Mouse (Mus musculus): ENCODE measurements around the gene Acer3. TPM values are rescaled to one million over a fixed set of nuclear protein-coding genes. Genes with fewer than 3 reads are reported as not detected.
A peak's percentile ranks its signal among the peaks of the same experiment; 100 is the strongest.

The Acer3 gene
- total RNA-seq (2014; rRNA removed) (12.1 TPM in 2 replicates), polyA plus RNA-seq (2015; fragmentation: Nextera tagmentation; extraction: Ambion mirVana) (7.9 and 14.1 TPM in 2 replicates)

GRCm38 (mm10) chr7:98321083-98321482 is at the start of gene Acer3:
Acer3 (minus strand) TSS chr7:98321208.
- no peak for TF ChIP-seq CTCF (IDR thresholded peaks at IDR 0.05; ENCODE audit: low read depth)
- Histone ChIP-seq H3K36me3 (ENCODE audit: insufficient read depth) (no peaks in the 10 kb centered on the region), H3K9me3 (ENCODE audit: low read length) (no peaks in the 10 kb centered on the region), H3K4me2 (ENCODE audit: low read depth) (no peak within 1 kb of the TSS), H3K9ac (no peak within 1 kb of the TSS), H3K27me3 (ENCODE audit: insufficient read depth, low read length) (no peaks in the 10 kb centered on the region), H3K4me3 (ENCODE audit: low read depth, low read length) (no peak within 1 kb of the TSS), H3K27ac (ENCODE audit: low read depth, low read length) (no peak within 1 kb of the TSS), H3K4me1 (ENCODE audit: insufficient read depth) (0 out of 2 replicates have a peak, but pooled peaks cover 5% of the 10 kb centered on the region)
- DNase-seq: no peak
- WGBS: 93% methylated on average over 2 of the region's 2 CpGs
- no peak for ATAC-seq

GRCm38 (mm10) chr7:98369762-98370369 is 48.9 kb upstream of the Acer3 start:
- WGBS: 42% methylated on average over 10 of the region's 10 CpGs
- DNase-seq (no peak), ATAC-seq (no peak)
- Histone ChIP-seq H3K27me3 (ENCODE audit: insufficient read depth, low read length) (no peaks in the 10 kb centered on the region), H3K27ac (ENCODE audit: low read depth, low read length) (no peak overlapping the region), H3K4me2 (ENCODE audit: low read depth) (no peak overlapping the region), H3K9ac (no peak overlapping the region), H3K9me3 (ENCODE audit: low read length) (no peaks in the 10 kb centered on the region), H3K4me3 (ENCODE audit: low read depth, low read length) (no peak overlapping the region), H3K4me1 (ENCODE audit: insufficient read depth) (no peaks in the 10 kb centered on the region), H3K36me3 (ENCODE audit: insufficient read depth) (no peaks in the 10 kb centered on the region)
- TF ChIP-seq CTCF (IDR thresholded peaks at IDR 0.05; ENCODE audit: low read depth): no peak

- Histone ChIP-seq H3K4me2 (ENCODE audit: low read depth) (peak overlapping the region; percentile 91), H3K9ac (no peak overlapping the region), H3K4me3 (ENCODE audit: low read depth, low read length) (peak overlapping the region; percentile 81), H3K4me1 (ENCODE audit: insufficient read depth) (0 out of 2 replicates have a peak, but pooled peaks cover 7% of the 10 kb centered on the region), H3K9me3 (ENCODE audit: low read length) (no peaks in the 10 kb centered on the region), H3K27me3 (ENCODE audit: insufficient read depth, low read length) (no peaks in the 10 kb centered on the region), H3K27ac (ENCODE audit: low read depth, low read length) (0 out of 2 replicates have a peak overlapping the region, but pooled peaks have one; percentile 29), H3K36me3 (ENCODE audit: insufficient read depth) (no peaks in the 10 kb centered on the region)
- DNase-seq: peak; percentile 57
- no peak for TF ChIP-seq CTCF (IDR thresholded peaks at IDR 0.05; ENCODE audit: low read depth)
- WGBS: 20% methylated on average over 2 of the region's 2 CpGs
- peak; percentile 7 for ATAC-seq
Measured at GRCm38 (mm10) chr7:98361662-98362061, 40.7 kb upstream of the Acer3 start.

GRCm38 (mm10) chr7:98361063-98361652 is 40.1 kb upstream of the Acer3 start, which contains the start of gene Tsku:
Tsku (minus strand) TSS chr7:98361328.
- peak within 1 kb of the TSS; percentile 89 for H3K9ac ChIP-seq
- no peaks in the 10 kb centered on the region for H3K27me3 ChIP-seq (ENCODE audit: insufficient read depth, low read length)
- no peak; the same call in 1 of the 2 replicates for TF ChIP-seq CTCF (IDR thresholded peaks at IDR 0.05; ENCODE audit: low read depth)
- peak within 1 kb of the TSS; percentile 91 for H3K4me2 ChIP-seq (ENCODE audit: low read depth)
- H3K4me1 ChIP-seq (ENCODE audit: insufficient read depth): 0 out of 2 replicates have a peak, but pooled peaks cover 7% of the 10 kb centered on the region
- peak; percentile 95 for DNase-seq
- ATAC-seq: peak; percentile 94
- H3K27ac ChIP-seq (ENCODE audit: low read depth, low read length): peak within 1 kb of the TSS; percentile 85
- H3K9me3 ChIP-seq (ENCODE audit: low read length): no peaks in the 10 kb centered on the region
- peak within 1 kb of the TSS; percentile 81 for H3K4me3 ChIP-seq (ENCODE audit: low read depth, low read length)
- no peaks in the 10 kb centered on the region for H3K36me3 ChIP-seq (ENCODE audit: insufficient read depth)
- WGBS: 4% methylated on average over 52 of the region's 52 CpGs

DNA sequence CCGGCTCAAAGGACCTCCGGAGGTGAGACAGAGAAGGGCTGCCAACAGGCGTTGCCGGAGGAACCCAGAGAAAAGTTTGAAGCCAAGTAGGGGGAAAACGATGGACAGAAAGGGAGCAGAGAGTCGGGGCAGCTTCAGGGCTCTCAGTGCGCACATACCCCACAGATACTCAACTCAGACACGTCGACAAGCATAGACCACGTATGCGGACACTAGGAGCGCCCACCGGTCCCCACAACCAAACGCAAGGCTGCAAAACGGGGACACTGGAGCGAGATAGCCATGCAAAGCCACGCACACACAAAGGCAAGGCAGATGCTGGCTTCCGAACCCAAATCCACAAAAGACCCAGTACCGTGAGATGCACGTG is 39.6 kb upstream of the Acer3 start:
- DNase-seq: no peak
- Histone ChIP-seq H3K27ac (ENCODE audit: low read depth, low read length) (peak overlapping the region; percentile 85), H3K36me3 (ENCODE audit: insufficient read depth) (no peaks in the 10 kb centered on the region), H3K27me3 (ENCODE audit: insufficient read depth, low read length) (no peaks in the 10 kb centered on the region), H3K9me3 (ENCODE audit: low read length) (no peaks in the 10 kb centered on the region), H3K4me1 (ENCODE audit: insufficient read depth) (0 out of 2 replicates have a peak, but pooled peaks cover 7% of the 10 kb centered on the region), H3K4me3 (ENCODE audit: low read depth, low read length) (peak overlapping the region; percentile 81), H3K4me2 (ENCODE audit: low read depth) (peak overlapping the region; percentile 91), H3K9ac (peak overlapping the region; percentile 89)
- WGBS: under 1% methylated on average over 20 of the region's 20 CpGs
- no peak for TF ChIP-seq CTCF (IDR thresholded peaks at IDR 0.05; ENCODE audit: low read depth)
- peak; percentile 25 for ATAC-seq

DNA sequence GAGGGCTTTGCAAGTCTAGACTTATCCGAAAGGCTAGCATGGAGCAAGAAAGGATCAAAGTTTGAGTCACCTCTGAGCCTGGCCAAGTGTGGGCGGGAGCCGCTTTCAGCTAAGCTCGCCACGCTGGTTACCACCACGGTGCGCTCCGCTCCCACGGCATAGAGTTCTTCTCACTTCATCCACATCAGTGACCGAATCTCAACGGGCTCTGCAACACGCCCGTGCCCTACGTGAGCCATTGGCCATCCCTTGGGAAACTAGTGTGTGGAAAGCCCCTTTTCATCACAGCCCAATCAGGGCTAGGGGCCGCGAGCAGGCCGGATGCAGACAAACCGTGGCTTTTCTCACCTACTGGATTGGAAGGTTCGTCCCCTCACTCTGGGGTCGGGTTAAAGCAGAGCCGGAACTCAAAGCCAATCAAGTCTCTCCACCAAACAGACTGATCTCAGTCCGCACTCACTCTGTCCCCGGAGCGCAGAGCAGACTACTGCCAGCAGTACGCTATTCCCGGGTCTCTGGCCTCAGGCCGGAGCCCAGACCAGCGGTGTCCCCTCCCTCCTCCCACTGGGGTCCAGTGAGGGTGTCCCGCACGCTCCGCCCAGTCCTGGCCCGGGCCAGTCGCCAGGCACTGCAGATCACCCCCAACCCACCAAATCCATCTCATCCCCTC is 39.1 kb upstream of the Acer3 start:
- DNase-seq: peak; percentile 66
- peak; percentile 34 for ATAC-seq
- peak overlapping the region; percentile 85 for H3K27ac ChIP-seq (ENCODE audit: low read depth, low read length)
- no peaks in the 10 kb centered on the region for H3K27me3 ChIP-seq (ENCODE audit: insufficient read depth, low read length)
- peak overlapping the region; percentile 91 for H3K4me2 ChIP-seq (ENCODE audit: low read depth)
- H3K4me1 ChIP-seq (ENCODE audit: insufficient read depth): peaks cover 7% of the 10 kb centered on the region; the same call in 1 of the 2 replicates
- H3K36me3 ChIP-seq (ENCODE audit: insufficient read depth): no peaks in the 10 kb centered on the region
- no peak for TF ChIP-seq CTCF (IDR thresholded peaks at IDR 0.05; ENCODE audit: low read depth)
- 1% methylated on average over 33 of the region's 33 CpGs for WGBS
- no peaks in the 10 kb centered on the region for H3K9me3 ChIP-seq (ENCODE audit: low read length)
- H3K4me3 ChIP-seq (ENCODE audit: low read depth, low read length): peak overlapping the region; percentile 81
- H3K9ac ChIP-seq: peak overlapping the region; percentile 89

All from forebrain, postnatal 0 days (tissue).